Mouse (Mus musculus): ENCODE data around the gene Abca14. TPM values are rescaled to one million over a fixed set of nuclear protein-coding genes. Genes with fewer than 3 reads are reported as not detected.
"Not testable (repeated sequence)": the region's sequence is repeated elsewhere in the genome, so short reads cannot be mapped to it uniquely, and the experiment has no call there.

Abca14 gene
- polyA plus RNA-seq, 1 experiment, result 185 TPM

DNA sequence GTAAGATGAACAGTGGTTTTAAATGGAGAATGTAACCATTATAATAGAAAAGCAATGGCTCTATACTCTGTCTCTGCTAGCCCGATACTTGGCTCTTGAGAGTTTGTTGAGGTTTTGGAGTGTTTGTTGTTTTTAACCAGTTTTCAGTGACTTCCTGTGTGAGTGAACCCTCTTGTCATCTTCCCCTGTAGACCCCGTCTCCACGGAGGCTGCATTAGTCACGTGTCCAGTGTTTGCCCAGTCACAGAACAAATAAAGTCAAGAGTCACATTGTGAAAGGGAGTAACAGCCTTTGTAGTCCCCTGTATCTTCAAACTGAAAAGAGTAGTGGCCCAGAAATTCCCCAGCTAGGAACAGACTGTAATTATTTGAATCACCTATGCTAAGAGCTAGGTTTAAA is 119.2 kb downstream of the Abca14 start:
- H3K27ac ChIP-seq (ENCODE audit: control insufficient read depth, insufficient read depth, low read depth, low read length), result no peak overlapping the region
- no peak overlapping the region for H3K4me3 ChIP-seq (ENCODE audit: control insufficient read depth, low read depth, low read length)
- no peak for TF ChIP-seq CTCF (IDR thresholded peaks at IDR 0.05; ENCODE audit: control insufficient read depth, insufficient read depth, insufficient replicate concordance, low read depth, low read length)
- no peak for TF ChIP-seq POLR2A (IDR thresholded peaks at IDR 0.05; ENCODE audit: control insufficient read depth, low read depth, low read length)
- H3K27me3 ChIP-seq (ENCODE audit: control insufficient read depth, insufficient read depth, low read length), result no peaks in the 10 kb centered on the region
- H3K4me1 ChIP-seq (ENCODE audit: control insufficient read depth, insufficient read depth, low read length), result peaks cover 5% of the 10 kb centered on the region; the same call in 1 of the 2 replicates
- H3K36me3 ChIP-seq (ENCODE audit: control insufficient read depth, insufficient read depth, low read length), result no peaks in the 10 kb centered on the region

DNA sequence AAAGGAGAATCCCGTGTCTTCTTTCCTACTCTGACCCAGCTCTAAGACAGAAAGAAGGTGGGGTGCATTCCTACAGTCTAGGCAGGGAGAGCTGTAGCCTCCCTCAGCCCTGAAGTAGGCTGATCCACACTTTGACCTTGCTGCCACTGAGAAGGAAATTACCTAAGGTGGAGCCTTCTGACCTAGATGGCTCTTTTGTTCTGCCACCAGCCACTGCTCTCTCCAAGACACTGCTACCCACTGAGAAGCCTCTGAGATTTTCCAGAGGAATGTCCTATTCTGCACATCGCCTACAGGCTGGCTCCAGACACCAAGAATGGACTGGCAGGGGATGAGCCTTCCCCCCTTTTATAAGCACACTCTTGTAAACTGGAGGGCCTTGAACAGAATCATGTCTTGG is 122.2 kb downstream of the Abca14 start:
- peaks cover 12% of the 10 kb centered on the region for H3K4me1 ChIP-seq (ENCODE audit: control insufficient read depth, insufficient read depth, low read length)
- H3K36me3 ChIP-seq (ENCODE audit: control insufficient read depth, insufficient read depth, low read length); H3K27ac ChIP-seq (ENCODE audit: control insufficient read depth, insufficient read depth, low read depth, low read length): not testable (repeated sequence)

DNA sequence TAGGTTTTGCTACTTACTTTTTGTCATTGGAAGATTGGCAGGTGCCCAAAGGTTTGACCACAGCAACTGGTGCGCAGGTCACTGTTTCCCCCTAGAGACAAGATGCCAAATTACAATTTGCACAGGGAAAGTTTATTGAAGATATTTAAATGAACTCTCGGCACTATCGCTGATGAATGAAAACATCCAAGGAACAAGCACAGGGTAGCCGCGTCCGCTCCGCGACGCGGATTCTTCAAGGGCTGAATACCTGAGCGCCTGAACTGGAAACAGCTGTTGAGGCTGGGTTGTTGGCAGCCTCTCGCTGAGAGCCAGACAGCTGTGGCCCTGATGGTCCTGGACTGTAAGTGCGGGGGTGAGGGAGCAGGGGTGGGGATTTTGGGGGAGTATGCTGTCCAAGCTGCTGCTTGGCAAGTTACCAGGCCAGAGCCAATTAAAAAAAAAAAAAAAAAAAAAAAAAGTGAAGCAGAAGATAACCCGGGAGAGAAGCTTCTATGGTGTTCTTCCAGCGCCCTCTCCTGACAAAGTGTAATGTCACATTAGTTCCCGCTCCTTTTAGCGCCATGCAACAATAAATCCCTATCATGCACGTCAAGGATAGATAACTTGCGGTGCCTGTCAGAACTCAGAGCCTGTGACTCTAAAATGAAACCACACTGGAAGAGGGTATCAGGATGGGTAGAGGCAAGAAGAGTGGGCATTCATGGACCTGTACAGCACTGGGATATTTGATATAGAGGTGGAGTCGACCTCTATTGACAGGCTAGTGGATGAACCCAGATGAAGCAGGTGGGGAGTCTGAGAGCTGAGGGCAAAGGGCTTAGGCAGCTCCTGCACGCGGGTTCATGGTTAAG is 123.7 kb downstream of the Abca14 start:
- Histone ChIP-seq H3K4me3 (ENCODE audit: control insufficient read depth, low read depth, low read length) (peak overlapping the region; percentile 87), H3K27ac (ENCODE audit: control insufficient read depth, insufficient read depth, low read depth, low read length) (no peak overlapping the region), H3K36me3 (ENCODE audit: control insufficient read depth, insufficient read depth, low read length) (no peaks in the 10 kb centered on the region), H3K4me1 (ENCODE audit: control insufficient read depth, insufficient read depth, low read length) (peaks cover 12% of the 10 kb centered on the region), H3K27me3 (ENCODE audit: control insufficient read depth, insufficient read depth, low read length) (no peaks in the 10 kb centered on the region)
- no peak for TF ChIP-seq CTCF (IDR thresholded peaks at IDR 0.05; ENCODE audit: control insufficient read depth, insufficient read depth, insufficient replicate concordance, low read depth, low read length)

More for the DNA sequence above, 122.2 kb downstream of the Abca14 start:
- not testable (repeated sequence) for H3K4me3 ChIP-seq (ENCODE audit: control insufficient read depth, low read depth, low read length); H3K27me3 ChIP-seq (ENCODE audit: control insufficient read depth, insufficient read depth, low read length)

GRCm38 (mm10) chr7:120328087-120328793 is 124.5 kb downstream of the Abca14 start, which contains the start of gene Abca15:
Gene Abca15, plus strand, starts transcription at chr7:120328670.
- Histone ChIP-seq H3K4me1 (ENCODE audit: control insufficient read depth, insufficient read depth, low read length) (peaks cover 12% of the 10 kb centered on the region), H3K27me3 (ENCODE audit: control insufficient read depth, insufficient read depth, low read length) (no peaks in the 10 kb centered on the region), H3K27ac (ENCODE audit: control insufficient read depth, insufficient read depth, low read depth, low read length) (no peak within 1 kb of the TSS), H3K36me3 (ENCODE audit: control insufficient read depth, insufficient read depth, low read length) (no peaks in the 10 kb centered on the region), H3K4me3 (ENCODE audit: control insufficient read depth, low read depth, low read length) (peak within 1 kb of the TSS; percentile 87)
- TF ChIP-seq CTCF (IDR thresholded peaks at IDR 0.05; ENCODE audit: control insufficient read depth, insufficient read depth, insufficient replicate concordance, low read depth, low read length) (no peak), POLR2A (IDR thresholded peaks at IDR 0.05; ENCODE audit: control insufficient read depth, low read depth, low read length) (peak; percentile 35; the same call in 1 of the 2 replicates)

DNA sequence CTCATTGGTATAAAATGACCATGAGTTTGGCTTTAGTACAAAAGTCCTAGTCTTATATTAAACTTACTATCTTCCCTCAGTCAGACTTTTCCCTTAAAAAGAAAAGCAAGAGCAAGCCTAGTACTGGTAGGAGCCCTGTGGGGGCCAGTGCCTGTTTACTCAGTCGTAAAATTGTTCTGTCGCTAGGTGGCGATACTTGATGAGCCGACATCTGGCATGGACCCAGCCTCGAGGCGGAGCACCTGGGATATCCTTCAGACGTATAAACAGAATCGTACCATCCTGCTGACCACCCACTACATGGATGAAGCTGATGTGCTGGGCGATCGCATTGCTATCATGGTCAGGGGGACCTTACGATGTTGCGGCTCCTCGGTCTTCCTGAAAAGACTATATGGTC is 157.4 kb downstream of the Abca14 start:
- Histone ChIP-seq H3K27me3 (ENCODE audit: control insufficient read depth, insufficient read depth, low read length) (no peaks in the 10 kb centered on the region), H3K4me1 (ENCODE audit: control insufficient read depth, insufficient read depth, low read length) (no peaks in the 10 kb centered on the region), H3K27ac (ENCODE audit: control insufficient read depth, insufficient read depth, low read depth, low read length) (no peak overlapping the region), H3K4me3 (ENCODE audit: control insufficient read depth, low read depth, low read length) (no peak overlapping the region), H3K36me3 (ENCODE audit: control insufficient read depth, insufficient read depth, low read length) (no peaks in the 10 kb centered on the region)
- TF ChIP-seq CTCF (IDR thresholded peaks at IDR 0.05; ENCODE audit: control insufficient read depth, insufficient read depth, insufficient replicate concordance, low read depth, low read length) (peak; percentile 45; the same call in 1 of the 2 replicates), POLR2A (IDR thresholded peaks at IDR 0.05; ENCODE audit: control insufficient read depth, low read depth, low read length) (no peak)

Other genes starting within 250 kb of the Abca14 start
- gene Dnah3, start 108.7 kb upstream of the Abca14 start, polyA plus RNA-seq (2012; rRNA removed), result 31.7 and 34.6 TPM in 2 replicates
- 6.6 and 8.0 TPM in 2 replicates for gene Tmem159, start 101.6 kb upstream of the Abca14 start, polyA plus RNA-seq (2012; rRNA removed)
- not detected in 2 replicates for gene Zp2, start 58.7 kb upstream of the Abca14 start, polyA plus RNA-seq (2012; rRNA removed)
- 0.27 and 0.35 TPM in 2 replicates for gene Anks4b, start 30.1 kb upstream of the Abca14 start, polyA plus RNA-seq (2012; rRNA removed)
- gene Crym, start 1.9 kb upstream of the Abca14 start, polyA plus RNA-seq (2012; rRNA removed), result 0.11 TPM in 1 of 2 replicates, not detected in the other
- 11.6 and 16.2 TPM in 2 replicates for gene Abca15, start 124.7 kb downstream of the Abca14 start, polyA plus RNA-seq (2012; rRNA removed)
- 18.9 and 25.4 TPM in 2 replicates for gene Abca16, start 205.7 kb downstream of the Abca14 start, polyA plus RNA-seq (2012; rRNA removed)

Measured in testis, adult 2 months (tissue).